ENCODE assay signal across 8 mouse cellular contexts in genomic region chr13:110492296-110493001, GRCm38 (mm10).
DNase-seq lines count a peak whose midpoint lies in the region; ATAC-seq and TF ChIP-seq lines count a peak whose summit lies in the region.

No protein-coding gene starts in this region.

- H3K9me3 ChIP-seq in heart, postnatal 0 days (replicated peaks; ENCODE audit: control insufficient read depth, low read length): no peaks in the 10 kb centered on the region
- no peaks in the 10 kb centered on the region for H3K9me3 ChIP-seq in forebrain, embryonic 15.5 days

- no peak for TF ChIP-seq EP300 in heart, postnatal 0 days (IDR thresholded peaks at IDR 0.05; ENCODE audit: low read depth)

- peak; percentile 66; the same call in 1 of the 2 replicates for ATAC-seq in heart, postnatal 0 days (ENCODE audit: insufficient read depth, low read depth)
- peak; percentile 93 for ATAC-seq in forebrain, embryonic 15.5 days (replicated peaks)

- no peak overlapping the region for H3K4me2 ChIP-seq in heart, postnatal 0 days (ENCODE audit: low read depth, low read length)
- H3K4me2 ChIP-seq in forebrain, embryonic 15.5 days (replicated peaks): peak overlapping the region; percentile 36

- no peak overlapping the region for H3K4me3 ChIP-seq in heart, postnatal 0 days (ENCODE audit: low read depth, low read length)
- H3K4me3 ChIP-seq in forebrain, embryonic 15.5 days: 0 out of 2 replicates have a peak overlapping the region, but pooled peaks have one; percentile 9

- H3K27ac ChIP-seq in heart, postnatal 0 days (ENCODE audit: low read depth): no peak overlapping the region
- peak overlapping the region; percentile 65 for H3K27ac ChIP-seq in forebrain, embryonic 15.5 days (replicated peaks)

- TF ChIP-seq CTCF in heart, postnatal 0 days (IDR thresholded peaks at IDR 0.05; ENCODE audit: low read depth): no peak

- H3K9ac ChIP-seq in heart, postnatal 0 days (replicated peaks; ENCODE audit: low read depth, low read length): no peak overlapping the region
- peak overlapping the region; percentile 18 for H3K9ac ChIP-seq in forebrain, embryonic 15.5 days (replicated peaks)

- peak; percentile 69 for DNase-seq in heart, postnatal 0 days (ENCODE audit: low spot score)
- DNase-seq in heart, adult 8-10 months (ENCODE audit: low spot score): no peak
- DNase-seq in R1 (ENCODE audit: low read depth, low spot score): peak; percentile 6
- DNase-seq in neural tube, embryonic 10.5 days (ENCODE audit: extremely low spot score, low spot score): peak; percentile 19
- DNase-seq in urinary bladder, postnatal 14 days (ENCODE audit: low spot score): no peak
- DNase-seq in kidney, postnatal 25 days: no peak
- DNase-seq in heart, postnatal 25 days (ENCODE audit: low spot score): no peak

- intact Hi-C loops in heart, postnatal 25 days (cut with DNase I): no loop called here

- no peaks in the 10 kb centered on the region for H3K36me3 ChIP-seq in heart, postnatal 0 days (replicated peaks; ENCODE audit: control insufficient read depth, insufficient read depth, low read length)
- H3K36me3 ChIP-seq in forebrain, embryonic 15.5 days: no peaks in the 10 kb centered on the region

- H3K4me1 ChIP-seq in heart, postnatal 0 days (ENCODE audit: control insufficient read depth, insufficient read depth): no peaks in the 10 kb centered on the region
- peaks cover 11% of the 10 kb centered on the region for H3K4me1 ChIP-seq in forebrain, embryonic 15.5 days

- H3K27me3 ChIP-seq in heart, postnatal 0 days (ENCODE audit: control insufficient read depth, insufficient read depth, low read length): no peaks in the 10 kb centered on the region
- H3K27me3 ChIP-seq in forebrain, embryonic 15.5 days: no peaks in the 10 kb centered on the region

- WGBS in heart, postnatal 0 days: 37% methylated on average over 9 of the region's 9 CpGs
- WGBS in forebrain, embryonic 15.5 days: 15% methylated on average over 9 of the region's 9 CpGs

Comparison
In these comparisons a context has a peak if more than half of its experiments do, and no peak if none do; other contexts are left out.
1. DNase-seq: peak in heart, postnatal 0 days (single experiment), R1 (single experiment) and neural tube, embryonic 10.5 days (single experiment); none in heart, adult 8-10 months (single experiment), urinary bladder, postnatal 14 days (single experiment), kidney, postnatal 25 days (0 of 2) and heart, postnatal 25 days (single experiment).